Mouse (Mus musculus) cerebellum, postnatal 4 days (tissue): ENCODE measurements around the gene Txndc2.

Source experiments
- DNase-seq, 2 experiments: peaks; one replicate each; pipeline ENCODE4 v3.0.0; 2022; ENCODE audit warnings: low spot score in 2 of 2, mixed read lengths in 1 of 2

The Txndc2 gene

GRCm38 (mm10) chr17:65612391-65613141 lies 29.4 kb downstream of the Txndc2 start:
- DNase-seq = peak; percentile 25 to 51

- no peak for DNase-seq
Observed at GRCm38 (mm10) chr17:65611721-65612120, 30.2 kb downstream of the Txndc2 start.

- no peak for DNase-seq
Observed at GRCm38 (mm10) chr17:65608743-65609142, 33.2 kb downstream of the Txndc2 start.

GRCm38 (mm10) chr17:65608312-65608687 lies 33.7 kb downstream of the Txndc2 start:
- DNase-seq = no peak

GRCm38 (mm10) chr17:65607574-65608311 lies 34.2 kb downstream of the Txndc2 start:
- no peak for DNase-seq

GRCm38 (mm10) chr17:65606014-65606413 lies 36.0 kb downstream of the Txndc2 start:
- DNase-seq = no peak

- no peak for DNase-seq
Observed at GRCm38 (mm10) chr17:65604892-65605291, 37.1 kb downstream of the Txndc2 start.

GRCm38 (mm10) chr17:65604315-65604714 lies 37.7 kb downstream of the Txndc2 start:
- DNase-seq = no peak

- DNase-seq = no peak
Observed at GRCm38 (mm10) chr17:65597857-65598486, 44.0 kb downstream of the Txndc2 start.

- no peak for DNase-seq
Observed at GRCm38 (mm10) chr17:65594687-65595086, 47.3 kb downstream of the Txndc2 start.
